Mouse (Mus musculus) midbrain, embryonic 13.5 days (tissue): ENCODE measurements around the gene Ptpn3. TPM values are rescaled to one million over a fixed set of nuclear protein-coding genes. Genes with fewer than 3 reads are reported as not detected.

Experiments used
- ATAC-seq: fragments of 200-750 bp; cut with Nextera tagmentation; 2 replicates; pipeline ENCODE4 v1.8.0; 2017; ENCODE audit warnings: mild to moderate bottlenecking, moderate TSS enrichment, moderate library complexity
- H3K27ac ChIP-seq: fragments of 300-500 bp; sonication (generic); 2 replicates; pipeline ENCODE4 v1.5.1; 2015; ENCODE audit warnings: inconsistent platforms, mild to moderate bottlenecking, moderate library complexity
- H3K27me3 ChIP-seq: fragments of 300-500 bp; sonication (generic); 2 replicates; pipeline ENCODE4 v1.6.1; 2015; ENCODE audit warnings: mild to moderate bottlenecking, inconsistent platforms
- H3K36me3 ChIP-seq: fragments of 300-500 bp; sonication (generic); 2 replicates; pipeline ENCODE4 v1.6.1; 2015; ENCODE audit warnings: mild to moderate bottlenecking, inconsistent platforms
- H3K4me1 ChIP-seq: fragments of 300-500 bp; sonication (generic); replicated peaks from 2 replicates; pipeline ENCODE4 v1.6.1; 2015; ENCODE audit warnings: inconsistent platforms
- H3K4me2 ChIP-seq: fragments of 300-500 bp; sonication (generic); replicated peaks from 2 replicates; pipeline ENCODE4 v1.6.1; 2015; ENCODE audit warnings: moderate library complexity, mild to moderate bottlenecking, inconsistent platforms
- H3K4me3 ChIP-seq: fragments of 300-500 bp; sonication (generic); replicated peaks from 2 replicates; pipeline ENCODE4 v1.5.1; 2015; ENCODE audit warnings: mild to moderate bottlenecking, inconsistent platforms
- H3K9ac ChIP-seq: fragments of 300-500 bp; sonication (generic); replicated peaks from 2 replicates; pipeline ENCODE4 v1.6.1; 2015; ENCODE audit warnings: mild to moderate bottlenecking, inconsistent platforms
- H3K9me3 ChIP-seq: fragments of 300-500 bp; sonication (generic); 2 replicates; pipeline ENCODE4 v1.6.1; 2016; ENCODE audit warnings: mild to moderate bottlenecking, inconsistent platforms
- WGBS: fragments of 180-500 bp; shearing (Covaris S2); methylation state at CpG from one replicate; pipeline ENCODE4 v1.1.7; 2015; 5-methylcytosine and 5-hydroxymethylcytosine counted together
- polyA plus RNA-seq: library from polyadenylated mRNA; unstranded; fragments of >200 nt; fragmentation: Nextera tagmentation; extraction: Ambion mirVana; gene quantifications from 2 replicates; pipeline ENCODE4 v1.2.1, GENCODE M21; 2015

Ptpn3 gene
- polyA plus RNA-seq, 1 experiment from 2014 or later, result 1.5 TPM

GRCm38 (mm10) chr4:57258159-57259035, 43.2 kb downstream of the Ptpn3 start:
- Histone ChIP-seq H3K4me3 (no peak overlapping the region), H3K9me3 (no peaks in the 10 kb centered on the region), H3K9ac (no peak overlapping the region), H3K27ac (no peak overlapping the region), H3K36me3 (no peaks in the 10 kb centered on the region), H3K4me1 (peaks cover 11% of the 10 kb centered on the region), H3K4me2 (no peak overlapping the region), H3K27me3 (no peaks in the 10 kb centered on the region)
- WGBS, result 29% methylated on average over 14 of the region's 14 CpGs
- peak; percentile 53; the same call in 1 of the 2 replicates for ATAC-seq

DNA sequence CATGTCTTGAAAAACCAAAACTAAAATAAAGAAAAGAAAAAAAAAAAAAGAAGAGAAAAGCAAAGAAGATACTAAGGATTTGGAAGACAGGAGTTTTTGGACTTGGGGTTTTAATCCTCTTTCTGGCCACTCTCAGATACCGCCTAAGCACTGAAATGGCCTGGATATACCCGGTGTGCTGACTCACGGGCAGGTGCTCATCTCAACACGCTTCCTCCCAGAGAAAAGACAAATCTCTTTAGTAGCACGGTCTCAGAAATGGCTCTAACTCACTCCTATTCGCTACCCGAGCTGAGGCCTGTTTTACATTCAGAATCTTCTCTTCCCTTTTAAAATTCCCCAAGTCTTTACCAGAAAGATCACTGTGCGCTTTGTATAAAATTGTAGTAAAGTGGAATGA, 44.2 kb downstream of the Ptpn3 start:
- no peak for ATAC-seq

DNA sequence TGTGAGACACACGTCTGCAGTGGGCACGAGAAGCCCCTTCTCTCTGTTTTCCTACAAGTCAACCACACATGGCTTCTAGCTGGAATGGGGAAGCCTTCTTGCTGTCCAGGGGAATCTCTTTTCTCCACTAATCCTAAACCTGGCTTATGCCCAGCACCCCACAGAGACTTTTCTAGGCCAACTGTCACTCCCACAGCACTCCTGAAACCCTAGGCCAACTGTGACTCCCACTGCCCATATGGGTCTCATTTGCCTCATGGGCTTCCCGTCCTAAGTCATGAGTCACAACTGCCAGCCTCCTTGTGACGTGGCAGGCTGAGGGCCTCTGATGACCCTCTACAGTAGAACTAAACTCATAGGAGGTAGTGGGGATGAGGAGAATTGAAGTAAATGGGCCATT, 44.9 kb downstream of the Ptpn3 start:
- Histone ChIP-seq H3K9me3 (no peaks in the 10 kb centered on the region), H3K4me3 (no peak overlapping the region), H3K36me3 (no peaks in the 10 kb centered on the region), H3K27me3 (no peaks in the 10 kb centered on the region), H3K4me2 (no peak overlapping the region), H3K27ac (no peak overlapping the region), H3K4me1 (peaks cover 11% of the 10 kb centered on the region), H3K9ac (no peak overlapping the region)
- no peak for ATAC-seq
- WGBS, result 87% methylated on average over 4 of the region's 4 CpGs

More for the DNA sequence above, 44.2 kb downstream of the Ptpn3 start:
- 80% methylated on average over 8 of the region's 8 CpGs for WGBS
- Histone ChIP-seq H3K27ac (no peak overlapping the region), H3K4me1 (peaks cover 11% of the 10 kb centered on the region), H3K9me3 (no peaks in the 10 kb centered on the region), H3K9ac (no peak overlapping the region), H3K4me2 (no peak overlapping the region), H3K4me3 (no peak overlapping the region), H3K36me3 (no peaks in the 10 kb centered on the region), H3K27me3 (no peaks in the 10 kb centered on the region)

GRCm38 (mm10) chr4:57254412-57254811, 47.2 kb downstream of the Ptpn3 start:
- no peaks in the 10 kb centered on the region for H3K27me3 ChIP-seq
- H3K4me2 ChIP-seq, result no peak overlapping the region
- WGBS, result 88% methylated on average over 6 of the region's 6 CpGs
- no peak overlapping the region for H3K9ac ChIP-seq
- H3K36me3 ChIP-seq, result no peaks in the 10 kb centered on the region
- no peaks in the 10 kb centered on the region for H3K9me3 ChIP-seq
- no peak overlapping the region for H3K27ac ChIP-seq
- ATAC-seq, result no peak
- H3K4me3 ChIP-seq, result no peak overlapping the region
- peaks cover 13% of the 10 kb centered on the region for H3K4me1 ChIP-seq

GRCm38 (mm10) chr4:57250636-57251035, 51.0 kb downstream of the Ptpn3 start:
- Histone ChIP-seq H3K27me3 (no peaks in the 10 kb centered on the region), H3K4me2 (no peak overlapping the region), H3K9me3 (no peaks in the 10 kb centered on the region), H3K9ac (no peak overlapping the region), H3K36me3 (no peaks in the 10 kb centered on the region), H3K4me3 (no peak overlapping the region), H3K4me1 (0 out of 2 replicates have a peak, but pooled peaks cover 8% of the 10 kb centered on the region), H3K27ac (no peak overlapping the region)
- 31% methylated on average over 2 of the region's 2 CpGs for WGBS
- ATAC-seq, result no peak

DNA sequence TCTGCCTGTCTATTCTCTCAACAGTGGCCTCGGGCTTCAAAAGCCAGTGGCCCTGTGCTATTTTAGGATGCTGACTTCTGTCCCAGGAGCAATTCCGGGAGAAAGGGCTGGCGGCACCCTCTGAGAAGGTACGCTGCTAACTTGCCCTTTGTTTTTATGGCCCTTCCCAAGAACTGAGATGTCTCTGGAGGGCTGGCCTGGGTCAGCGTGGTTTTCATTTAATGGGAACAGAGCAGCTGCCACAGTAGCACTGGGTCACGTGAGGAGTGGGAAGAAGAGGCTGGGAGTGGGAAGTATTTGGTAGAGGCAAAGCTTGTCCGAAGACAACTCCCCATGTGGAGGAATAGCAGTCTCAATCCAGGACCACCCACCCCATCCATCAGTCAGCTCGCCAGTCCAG, 52.5 kb downstream of the Ptpn3 start:
- no peaks in the 10 kb centered on the region for H3K9me3 ChIP-seq
- H3K27me3 ChIP-seq, result no peaks in the 10 kb centered on the region
- no peak overlapping the region for H3K4me2 ChIP-seq
- H3K4me1 ChIP-seq, result 0 out of 2 replicates have a peak, but pooled peaks cover 8% of the 10 kb centered on the region
- no peak overlapping the region for H3K9ac ChIP-seq
- H3K4me3 ChIP-seq, result no peak overlapping the region
- no peak for ATAC-seq
- WGBS, result 60% methylated on average over 8 of the region's 8 CpGs
- H3K27ac ChIP-seq, result no peak overlapping the region
- H3K36me3 ChIP-seq, result no peaks in the 10 kb centered on the region

DNA sequence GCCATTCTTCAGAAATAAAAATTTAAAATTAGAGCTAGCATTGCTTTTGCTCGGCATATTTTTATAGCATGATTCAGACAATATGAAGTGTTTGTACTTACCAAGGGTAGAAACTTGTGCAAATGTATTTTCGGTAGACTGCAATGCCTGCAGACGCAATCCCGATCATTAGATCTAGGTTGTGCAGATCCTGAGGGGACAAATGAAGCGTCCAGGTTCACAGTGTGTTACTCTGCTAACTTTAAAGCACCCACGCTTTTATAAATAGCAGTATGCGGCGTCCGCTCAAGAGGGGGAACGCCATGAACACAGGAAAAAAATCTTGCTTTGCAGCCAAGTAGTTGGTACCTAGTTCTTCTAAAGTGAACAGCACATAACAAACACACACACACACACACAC, 56.8 kb downstream of the Ptpn3 start:
- no peaks in the 10 kb centered on the region for H3K36me3 ChIP-seq
- H3K27ac ChIP-seq, result no peak overlapping the region
- ATAC-seq, result no peak
- H3K4me3 ChIP-seq, result no peak overlapping the region
- H3K27me3 ChIP-seq, result no peaks in the 10 kb centered on the region
- H3K9me3 ChIP-seq, result no peaks in the 10 kb centered on the region
- WGBS, result 94% methylated on average over 10 of the region's 10 CpGs
- peaks cover 13% of the 10 kb centered on the region; the same call in 1 of the 2 replicates for H3K4me1 ChIP-seq
- no peak overlapping the region for H3K4me2 ChIP-seq
- H3K9ac ChIP-seq, result no peak overlapping the region

- Histone ChIP-seq H3K4me2 (no peak overlapping the region), H3K4me3 (no peak overlapping the region), H3K36me3 (no peaks in the 10 kb centered on the region), H3K9ac (no peak overlapping the region), H3K9me3 (no peaks in the 10 kb centered on the region), H3K4me1 (peaks cover 6% of the 10 kb centered on the region; the same call in 1 of the 2 replicates), H3K27me3 (no peaks in the 10 kb centered on the region), H3K27ac (no peak overlapping the region)
- no peak for ATAC-seq
- 31% methylated on average over 11 of the region's 11 CpGs for WGBS
Observed at GRCm38 (mm10) chr4:57243312-57243711, 58.3 kb downstream of the Ptpn3 start.

GRCm38 (mm10) chr4:57240934-57241333, 60.7 kb downstream of the Ptpn3 start:
- 82% methylated on average over 10 of the region's 10 CpGs for WGBS
- Histone ChIP-seq H3K9me3 (no peaks in the 10 kb centered on the region), H3K27ac (no peak overlapping the region), H3K36me3 (no peaks in the 10 kb centered on the region), H3K9ac (no peak overlapping the region), H3K4me1 (peaks cover 6% of the 10 kb centered on the region; the same call in 1 of the 2 replicates), H3K27me3 (no peaks in the 10 kb centered on the region), H3K4me3 (no peak overlapping the region), H3K4me2 (no peak overlapping the region)
- ATAC-seq, result no peak

- ATAC-seq, result no peak
- Histone ChIP-seq H3K36me3 (no peaks in the 10 kb centered on the region), H3K9ac (no peak overlapping the region), H3K4me2 (no peak overlapping the region), H3K4me3 (no peak overlapping the region), H3K9me3 (no peaks in the 10 kb centered on the region), H3K27me3 (no peaks in the 10 kb centered on the region), H3K4me1 (peaks cover 6% of the 10 kb centered on the region; the same call in 1 of the 2 replicates), H3K27ac (no peak overlapping the region)
- 71% methylated on average over 7 of the region's 7 CpGs for WGBS
Observed at GRCm38 (mm10) chr4:57240100-57240499, 61.5 kb downstream of the Ptpn3 start.

DNA sequence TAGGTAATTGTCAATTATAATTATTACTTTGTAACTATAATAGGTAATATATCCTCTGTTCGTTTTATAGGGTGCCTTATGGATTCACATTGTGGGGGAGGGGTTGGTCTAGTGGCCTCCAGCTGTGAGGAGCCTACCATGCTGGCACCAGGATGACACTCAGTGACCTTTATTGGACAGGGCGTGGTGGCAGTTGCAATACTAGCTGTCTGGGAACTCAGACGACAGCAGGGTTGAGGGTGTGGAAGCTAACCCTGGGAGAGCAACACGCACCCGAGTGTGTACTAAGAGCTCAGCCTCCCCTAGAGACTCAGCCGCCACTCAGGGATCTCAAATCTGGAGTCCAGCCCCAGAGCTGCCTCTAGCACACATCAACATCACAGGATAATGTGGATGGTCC, 62.5 kb downstream of the Ptpn3 start:
- Histone ChIP-seq H3K27ac (no peak overlapping the region), H3K4me2 (no peak overlapping the region), H3K36me3 (no peaks in the 10 kb centered on the region), H3K4me1 (peaks cover 6% of the 10 kb centered on the region; the same call in 1 of the 2 replicates), H3K9ac (no peak overlapping the region), H3K9me3 (no peaks in the 10 kb centered on the region), H3K27me3 (no peaks in the 10 kb centered on the region), H3K4me3 (no peak overlapping the region)
- 78% methylated on average over 6 of the region's 6 CpGs for WGBS
- no peak for ATAC-seq

- H3K4me3 ChIP-seq, result no peak overlapping the region
- no peaks in the 10 kb centered on the region for H3K9me3 ChIP-seq
- H3K4me1 ChIP-seq, result 0 out of 2 replicates have a peak, but pooled peaks cover 3% of the 10 kb centered on the region
- 86% methylated on average over 7 of the region's 7 CpGs for WGBS
- no peaks in the 10 kb centered on the region for H3K36me3 ChIP-seq
- no peak for ATAC-seq
- no peak overlapping the region for H3K4me2 ChIP-seq
- H3K27ac ChIP-seq, result no peak overlapping the region
- no peaks in the 10 kb centered on the region for H3K27me3 ChIP-seq
- H3K9ac ChIP-seq, result no peak overlapping the region
Observed at GRCm38 (mm10) chr4:57238118-57238517, 63.5 kb downstream of the Ptpn3 start.
